Mouse (Mus musculus) lung, adult 2 months (tissue): ENCODE data around the gene Calm3.

Experiments
- CTCF ChIP-seq: fragments of 200-500 bp; IDR thresholded peaks from 2 replicates; pipeline ENCODE4 v1.5.1; 2011; ENCODE audit warnings: mild to moderate bottlenecking, low read length, control low read depth; ENCODE audit not compliant: insufficient read depth
- POLR2A ChIP-seq: fragments of 200-500 bp; IDR thresholded peaks from 2 replicates; pipeline ENCODE4 v1.6.1; 2011; ENCODE audit warnings: low read depth, mild to moderate bottlenecking, control low read depth, low read length, borderline replicate concordance; ENCODE audit errors: extremely low read depth

GRCm38 (mm10) chr7:16956410-16957265 is 32.7 kb upstream of the Calm3 start:
- TF ChIP-seq POLR2A (no peak), CTCF (no peak)
